Mouse (Mus musculus) R1 (cell line): Measurements from ENCODE around the gene Ap1s1.

Source experiments
- DNase-seq: peaks from one replicate; pipeline ENCODE4 v3.0.0-alpha.2; 2018; ENCODE audit warnings: low read depth, low spot score

Ap1s1 gene

DNA sequence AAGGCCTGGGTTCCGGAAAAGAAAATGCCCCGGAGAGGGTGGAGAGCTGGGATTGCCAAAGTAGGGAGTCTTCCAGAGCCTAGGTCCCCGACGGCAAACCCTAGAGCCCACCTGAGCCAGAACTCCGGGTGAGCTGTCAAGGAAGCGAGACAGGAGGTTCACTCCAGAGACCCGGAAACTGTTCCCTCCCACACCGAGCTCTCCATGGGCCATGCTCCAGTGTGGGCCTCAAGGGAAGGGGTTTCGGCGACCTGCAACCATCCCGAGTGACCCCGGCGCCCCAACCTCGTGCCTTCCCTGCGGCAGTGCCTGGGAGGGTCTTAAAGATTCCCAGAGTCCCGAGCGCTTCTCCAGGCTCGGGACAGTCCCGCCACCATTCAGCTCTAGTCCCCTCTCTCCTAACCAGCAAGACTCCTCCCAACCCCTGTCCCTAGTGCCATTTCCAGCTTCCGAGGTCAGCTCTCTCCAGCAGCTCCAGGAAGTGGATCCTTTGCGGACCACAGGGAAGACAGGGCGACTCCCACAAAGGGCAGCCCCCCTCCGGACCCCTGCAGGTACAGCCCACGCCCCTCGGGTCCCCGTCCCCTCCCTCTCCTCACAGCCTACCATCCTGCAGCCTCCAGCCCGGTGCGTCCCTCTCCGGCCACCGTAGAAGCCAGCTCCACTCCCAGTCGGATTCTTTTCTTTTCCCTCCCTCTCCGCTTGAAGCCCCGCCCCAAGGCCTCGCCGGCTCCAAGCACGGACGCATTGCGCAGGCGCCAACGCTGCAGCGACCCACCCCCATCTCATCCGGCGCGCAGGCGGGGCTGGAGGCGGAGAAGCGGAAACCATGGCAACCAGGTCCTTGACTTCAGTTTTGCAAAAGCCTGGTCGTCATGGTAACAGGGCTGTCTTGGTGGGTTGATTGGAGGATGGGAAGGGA is at the start of gene Ap1s1:
TSS of gene Ap1s1 (minus strand) at position 734 of the 922 bp plus-strand sequence.
- DNase-seq = peak; percentile 100

DNA sequence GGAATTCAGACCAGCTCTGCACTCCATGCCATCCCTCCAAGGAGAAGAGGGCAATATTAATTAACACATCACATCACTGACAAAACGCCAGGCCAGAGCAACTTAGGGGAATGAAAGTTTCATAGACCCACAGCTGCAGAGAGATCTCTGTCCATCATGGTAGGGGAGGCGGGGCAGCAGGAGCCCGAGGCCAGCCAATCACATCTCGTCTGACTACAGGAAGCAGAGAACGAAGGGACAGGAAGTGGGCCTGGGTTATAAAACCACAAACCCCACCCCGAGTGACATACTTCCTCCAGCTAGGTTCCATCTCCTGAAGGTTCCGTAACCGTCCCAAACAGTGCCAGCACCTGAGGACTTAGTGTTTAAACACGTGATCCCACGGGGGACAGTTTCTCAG is 49.2 kb upstream of the Ap1s1 start:
- no peak for DNase-seq

DNA sequence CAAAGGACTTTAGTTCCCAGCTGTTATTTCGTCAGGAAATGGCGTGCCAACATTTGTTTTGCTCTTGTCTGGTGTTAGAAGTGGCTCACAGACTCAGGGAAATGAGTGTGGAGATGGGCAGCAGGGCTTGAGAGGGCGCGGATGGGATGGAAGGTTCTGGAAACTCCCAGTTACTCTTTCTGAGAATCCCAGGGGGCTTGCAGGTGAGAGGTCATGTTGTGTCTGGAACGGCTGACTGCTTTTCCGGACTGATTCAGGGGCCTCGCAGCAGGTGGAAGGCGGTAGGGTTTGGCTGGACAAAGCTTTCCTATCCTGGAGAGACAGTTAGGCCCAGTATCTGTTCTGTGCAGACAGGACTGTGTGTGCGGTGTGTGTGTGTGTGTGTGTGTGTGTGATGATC is 47.8 kb upstream of the Ap1s1 start:
- DNase-seq = no peak

DNA sequence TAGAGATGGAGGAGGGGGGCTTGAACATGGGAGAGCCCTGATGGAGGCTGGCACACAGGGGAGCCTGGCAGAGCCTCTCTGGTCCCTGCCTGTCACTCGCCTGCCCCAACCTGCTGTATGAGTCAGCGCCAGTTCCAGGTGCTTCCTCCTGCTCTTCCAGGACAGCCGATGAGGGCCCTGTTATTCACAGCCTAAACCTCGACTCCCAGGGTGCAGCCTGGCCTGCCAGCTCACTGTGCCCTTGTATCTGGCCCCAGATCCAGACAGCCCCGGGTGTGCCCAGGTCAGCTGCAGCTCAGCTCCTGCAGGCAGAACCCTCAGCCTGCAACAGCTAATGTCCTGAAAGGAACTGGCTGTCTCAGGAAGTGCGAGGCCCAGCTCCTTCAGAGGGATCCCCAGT is 45.6 kb upstream of the Ap1s1 start:
- no peak for DNase-seq

DNA sequence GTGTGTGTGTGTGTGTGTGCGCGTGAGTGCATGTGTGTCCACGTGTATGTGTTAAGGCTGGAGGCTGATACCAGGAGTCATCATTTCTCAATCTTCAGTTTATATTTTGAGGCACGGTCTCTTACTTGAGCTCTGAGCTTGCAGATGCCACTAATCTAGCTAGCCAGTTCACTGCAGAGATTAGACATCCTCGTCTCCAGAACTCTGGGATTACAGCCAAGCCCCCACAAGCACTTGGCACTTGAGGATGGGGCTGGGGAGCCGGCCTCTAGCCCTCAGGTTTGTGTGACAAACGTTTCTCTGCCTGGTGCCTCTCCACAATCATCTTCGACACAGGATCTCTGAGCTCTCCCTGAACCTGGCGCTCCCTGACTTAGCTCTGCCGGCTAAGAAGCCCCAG is 44.9 kb upstream of the Ap1s1 start:
- DNase-seq = no peak

DNA sequence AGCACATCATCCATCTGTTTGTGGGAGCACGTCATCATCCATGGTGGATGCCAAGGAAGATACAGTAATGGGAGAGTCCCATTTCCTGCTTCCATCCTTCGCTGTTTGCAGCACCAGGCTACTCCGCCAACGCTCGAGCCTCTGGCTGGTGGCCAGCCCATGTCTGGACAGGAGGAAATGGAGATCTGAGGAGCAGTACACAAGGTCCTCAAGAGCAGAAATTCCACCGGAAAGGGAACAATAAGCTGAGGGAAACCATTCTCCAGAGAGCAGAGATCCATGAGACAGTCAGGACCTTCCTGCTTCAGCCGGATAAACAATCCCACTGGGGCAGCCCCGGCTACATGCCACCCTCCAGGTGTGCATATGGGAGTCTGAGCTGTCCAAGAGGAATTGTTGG is 41.5 kb upstream of the Ap1s1 start:
- no peak for DNase-seq

DNA sequence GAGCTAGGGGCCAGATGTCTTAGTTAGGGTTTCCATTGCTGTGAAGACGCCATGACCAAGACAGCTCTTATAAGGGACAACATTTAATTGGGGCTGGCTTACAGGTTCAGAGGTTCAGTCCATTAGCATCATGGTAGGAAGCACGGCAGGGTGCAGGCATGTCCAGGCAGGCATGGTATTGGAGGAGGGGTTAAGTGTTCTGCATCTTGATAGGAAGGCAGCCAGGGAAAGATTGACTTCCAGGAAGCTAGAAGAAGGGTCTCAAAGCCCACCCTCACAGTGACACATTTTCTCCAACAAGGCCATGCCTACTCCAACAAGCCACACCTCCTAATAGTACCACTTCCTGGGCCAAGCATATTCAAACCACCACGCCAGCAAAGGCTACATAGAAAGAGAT is 39.8 kb upstream of the Ap1s1 start:
- DNase-seq = peak; percentile 61

DNA sequence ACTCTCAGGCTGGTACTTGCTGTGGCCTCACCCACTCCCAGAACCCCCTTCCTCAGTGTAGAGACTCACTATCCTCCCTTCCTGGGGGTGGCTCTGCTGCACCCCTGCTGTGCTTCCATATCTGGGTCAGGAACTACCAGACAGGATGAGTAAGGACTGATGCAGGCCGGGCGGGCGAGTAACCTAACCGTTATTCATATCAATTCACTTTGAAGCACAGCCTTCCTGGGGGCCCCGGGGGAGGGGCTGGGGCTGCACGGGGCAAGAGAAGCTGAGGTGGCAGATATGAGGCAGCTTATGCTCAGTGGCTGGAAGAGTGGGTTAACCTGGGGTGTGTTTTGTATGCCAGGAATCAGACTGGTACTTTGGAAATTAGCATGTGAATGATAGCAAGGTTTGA is 39.1 kb upstream of the Ap1s1 start:
- DNase-seq = no peak

DNA sequence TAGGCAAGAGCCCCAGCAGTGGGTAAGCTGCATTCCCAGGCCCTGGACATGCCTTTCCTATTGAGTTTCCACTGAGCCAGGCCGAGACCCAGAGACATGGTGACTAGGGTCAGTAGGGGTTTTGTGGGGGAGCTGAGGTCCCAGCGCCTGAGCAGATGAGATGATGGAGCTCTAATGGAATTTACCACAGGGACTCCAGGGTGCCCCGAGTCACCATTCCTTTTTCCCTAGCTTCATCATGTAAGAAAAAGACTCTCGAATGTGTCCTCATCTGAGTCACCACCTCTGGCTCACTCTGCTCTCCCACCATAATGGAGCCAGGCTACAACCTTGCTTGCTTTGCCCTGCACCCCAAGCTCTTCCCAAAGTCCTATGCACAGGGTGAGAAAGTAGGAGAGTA is 37.1 kb upstream of the Ap1s1 start:
- no peak for DNase-seq

DNA sequence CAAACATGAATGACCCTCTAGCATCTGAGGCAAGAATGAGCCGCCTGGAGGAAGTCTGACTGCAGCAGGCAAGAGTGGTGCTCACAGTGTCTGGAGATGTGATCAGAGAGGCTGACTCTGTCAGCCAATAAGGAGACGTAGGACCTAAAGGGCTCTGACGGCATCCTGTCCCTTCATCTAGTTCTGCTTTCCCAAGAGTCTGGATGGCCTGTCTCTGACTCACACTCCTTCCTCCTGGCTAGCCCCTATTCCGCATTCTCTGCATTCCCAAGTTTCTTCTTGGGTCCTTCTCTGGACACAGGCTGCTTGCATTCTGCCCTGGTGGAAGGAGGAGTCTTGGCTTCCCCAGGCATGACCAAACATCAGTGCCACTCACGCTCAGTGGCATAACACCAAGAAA is 33.9 kb upstream of the Ap1s1 start:
- DNase-seq = peak; percentile 52

DNA sequence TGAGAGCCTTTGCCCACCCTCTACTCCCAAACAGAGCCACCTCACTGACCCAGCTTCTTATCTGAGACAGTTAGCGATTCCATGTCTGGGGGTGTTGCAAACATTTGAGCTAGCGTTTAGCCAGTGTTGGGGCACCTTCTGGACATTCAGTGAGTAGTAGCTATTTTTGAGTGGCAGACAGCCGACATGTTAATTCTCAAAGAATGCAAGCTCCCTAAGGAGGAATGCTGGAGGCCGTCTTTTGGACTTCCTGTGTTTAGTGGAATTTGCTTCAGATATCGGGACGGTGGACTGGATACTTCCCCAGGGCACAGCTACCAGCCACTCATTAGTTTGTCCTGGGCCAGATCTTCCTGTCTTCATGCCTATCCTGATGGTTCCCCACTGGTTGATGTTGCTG is 32.7 kb upstream of the Ap1s1 start:
- no peak for DNase-seq

DNA sequence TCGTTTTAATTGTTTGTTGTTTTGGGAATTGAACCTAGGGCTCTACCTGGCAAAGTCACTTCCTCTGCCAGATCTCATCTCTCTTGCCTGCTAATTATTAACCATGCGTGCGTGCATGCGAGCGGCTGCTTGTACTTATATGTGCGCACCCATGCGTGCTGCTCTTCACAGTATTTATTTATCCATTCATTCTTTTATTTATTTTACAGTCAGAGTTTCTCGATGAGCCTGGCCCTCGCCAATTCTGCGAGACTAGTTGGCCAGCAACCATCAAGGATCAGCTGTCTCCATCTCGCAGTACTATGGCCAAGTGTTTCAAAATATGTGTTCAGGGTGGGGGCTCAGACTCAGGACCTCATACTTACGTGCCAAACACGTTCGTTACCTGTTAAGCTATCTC is 32.1 kb upstream of the Ap1s1 start:
- DNase-seq = no peak

DNA sequence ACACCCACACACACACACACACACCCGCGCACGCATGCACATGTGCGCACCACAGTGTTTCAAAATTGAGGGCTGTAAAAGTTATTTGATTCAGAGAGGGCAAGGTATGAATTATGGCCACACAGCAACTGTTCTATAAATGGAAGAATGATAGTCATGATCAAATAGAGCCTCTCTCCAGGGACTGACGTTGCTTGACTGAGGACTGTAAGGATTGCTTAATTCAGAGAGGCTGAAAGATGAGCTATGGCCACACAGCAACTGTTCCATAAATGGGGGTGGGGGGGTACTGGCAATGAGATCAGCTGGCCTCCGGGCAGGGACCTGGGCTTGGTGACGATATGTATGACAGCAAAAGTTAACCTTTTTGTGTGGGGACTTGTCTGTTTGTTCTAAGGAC is 31.3 kb upstream of the Ap1s1 start:
- DNase-seq = no peak

DNA sequence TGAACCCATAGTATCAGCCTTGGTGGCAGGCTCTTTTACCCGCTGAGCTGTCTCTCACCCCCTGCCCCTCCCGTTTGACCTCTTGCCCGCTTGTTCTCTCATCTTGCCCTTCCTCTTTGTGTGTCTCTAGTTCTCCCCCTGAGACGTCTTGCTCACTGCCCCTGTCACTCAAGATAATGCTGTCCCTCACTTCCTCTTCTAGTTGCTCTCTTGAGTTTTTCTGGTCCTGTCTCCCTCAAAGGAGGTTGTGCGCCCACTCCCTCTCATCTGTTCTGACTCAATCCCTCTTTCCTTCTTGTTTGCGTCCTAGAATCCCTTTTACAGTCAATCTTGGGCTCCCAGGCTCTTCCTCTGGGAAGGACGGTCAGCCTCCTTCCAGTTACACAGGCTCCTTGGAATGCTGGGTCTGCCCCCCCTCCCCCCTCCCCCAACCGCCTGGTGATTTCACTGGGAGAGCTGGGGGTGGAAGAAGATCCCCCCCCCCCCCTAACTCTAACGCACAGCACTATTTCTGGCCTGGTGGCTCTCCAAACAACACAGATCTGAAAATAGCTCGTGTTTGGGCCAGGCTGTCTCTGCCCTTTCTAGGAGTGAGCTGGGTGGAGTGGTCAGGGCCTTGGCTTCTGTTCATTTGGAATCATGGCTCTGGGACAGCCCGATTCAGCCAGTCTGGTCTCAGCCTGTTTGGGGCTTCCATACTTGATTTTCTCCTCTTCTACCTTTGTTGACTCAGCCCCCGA is 30.4 kb upstream of the Ap1s1 start:
- DNase-seq = no peak

DNA sequence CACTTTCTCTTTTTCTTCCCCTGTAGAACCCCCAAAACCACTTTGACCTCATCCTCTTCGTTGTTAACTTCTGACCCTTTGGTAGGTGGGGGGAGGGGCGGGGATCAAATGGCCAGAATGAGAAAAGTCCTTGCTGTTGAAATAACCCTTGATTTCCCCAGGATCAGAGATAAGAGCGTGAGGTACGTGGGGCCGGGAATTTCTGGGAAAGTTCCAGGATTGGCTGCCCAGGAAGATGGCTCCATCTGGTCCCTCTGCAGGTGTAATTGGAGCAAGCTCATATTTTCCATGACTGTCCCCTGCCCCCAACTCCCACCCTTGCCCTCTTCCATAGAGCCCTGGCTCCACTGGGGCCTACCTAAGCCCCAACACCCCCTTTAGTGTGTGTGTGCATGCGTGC is 29.8 kb upstream of the Ap1s1 start:
- DNase-seq = no peak

DNA sequence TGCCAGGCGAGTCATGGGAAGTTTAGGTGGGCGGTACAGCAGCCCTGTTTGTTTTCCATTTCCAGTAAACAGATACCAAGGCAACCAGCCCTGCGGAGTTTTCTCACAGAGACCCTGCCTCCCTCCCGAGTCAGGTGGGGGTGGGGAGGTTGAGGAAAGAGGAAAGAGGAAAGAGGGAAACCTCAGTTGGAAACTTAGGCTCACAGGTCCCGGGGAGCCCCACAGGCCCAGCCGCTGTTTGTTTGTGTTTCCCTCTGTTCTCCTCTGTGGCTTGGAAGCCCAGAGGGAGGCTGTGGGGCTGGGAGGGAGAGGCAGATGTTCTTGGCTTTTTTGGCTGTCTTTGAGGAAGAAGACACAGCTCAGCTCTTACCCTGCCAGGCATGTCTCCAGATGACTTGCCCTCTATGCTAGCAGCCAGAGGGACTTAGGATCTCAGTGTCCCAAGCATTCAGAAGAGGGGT is 28.3 kb upstream of the Ap1s1 start:
- peak; percentile 47 for DNase-seq

DNA sequence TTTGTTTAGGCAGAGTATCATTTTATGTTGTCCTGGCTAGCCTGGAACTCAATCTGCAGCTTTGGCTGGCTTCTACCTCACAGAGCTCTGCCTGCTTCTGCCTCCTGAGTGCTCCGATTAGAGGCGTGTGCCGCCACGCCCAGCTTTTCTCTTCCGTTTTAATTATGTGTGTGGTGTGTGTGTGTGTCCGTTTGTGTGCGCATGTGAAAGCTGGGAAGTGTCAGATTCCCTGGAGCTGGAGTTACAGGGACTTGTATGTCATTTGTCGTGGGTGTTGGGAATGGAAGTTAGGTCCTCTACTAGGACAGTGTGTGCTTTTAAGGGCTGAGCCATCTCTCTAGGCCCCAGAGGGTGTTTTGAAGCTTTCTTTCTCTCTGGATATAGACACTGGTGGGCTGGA is 27.2 kb upstream of the Ap1s1 start:
- no peak for DNase-seq

DNA sequence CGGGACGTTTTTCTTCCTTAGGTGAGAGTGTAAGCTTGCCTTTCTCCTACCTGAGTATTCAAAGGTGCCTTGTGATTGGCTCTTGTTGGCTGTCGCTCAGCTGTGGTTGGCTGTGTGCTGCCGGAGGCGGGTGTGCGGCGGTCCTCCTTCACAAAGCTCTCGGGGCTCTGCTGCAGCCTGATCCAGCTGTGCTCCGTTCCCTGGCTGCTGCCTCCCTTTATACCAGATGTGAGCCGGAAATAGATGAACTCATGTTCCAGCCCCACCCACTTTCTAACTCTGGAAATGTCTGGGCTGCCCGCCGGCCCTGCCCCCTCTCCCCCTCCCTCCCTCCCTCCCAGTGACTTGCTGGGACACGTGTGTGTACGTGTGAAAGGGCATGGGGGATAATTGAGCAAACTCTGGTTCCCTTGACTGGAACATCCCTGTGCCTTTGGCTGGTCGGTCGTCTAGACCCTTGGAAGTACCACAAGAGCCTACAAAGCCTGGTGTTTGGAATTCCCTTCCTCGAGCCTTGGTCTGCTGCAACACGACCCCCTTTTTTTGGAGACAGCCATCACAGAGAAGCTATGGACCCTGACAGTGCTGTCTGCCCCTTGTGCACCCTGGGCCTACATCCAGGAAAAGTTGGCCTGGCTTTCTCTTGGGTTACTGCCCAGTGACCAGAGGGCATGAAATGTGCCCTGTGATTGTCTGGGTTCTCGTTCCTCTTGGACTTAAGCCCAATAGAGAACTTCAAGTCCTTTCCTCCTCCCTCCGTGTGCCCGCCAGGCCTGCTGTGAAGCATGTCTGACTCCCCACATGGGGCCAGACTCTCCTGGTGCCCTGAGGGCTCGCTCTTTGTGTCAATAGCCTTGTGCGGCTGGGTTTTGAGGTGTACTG is 26.4 kb upstream of the Ap1s1 start, which contains the start of gene Serpine1:
TSS of gene Serpine1 (minus strand) at position 190 of the 882 bp plus-strand sequence.
- DNase-seq = peak; percentile 94

DNA sequence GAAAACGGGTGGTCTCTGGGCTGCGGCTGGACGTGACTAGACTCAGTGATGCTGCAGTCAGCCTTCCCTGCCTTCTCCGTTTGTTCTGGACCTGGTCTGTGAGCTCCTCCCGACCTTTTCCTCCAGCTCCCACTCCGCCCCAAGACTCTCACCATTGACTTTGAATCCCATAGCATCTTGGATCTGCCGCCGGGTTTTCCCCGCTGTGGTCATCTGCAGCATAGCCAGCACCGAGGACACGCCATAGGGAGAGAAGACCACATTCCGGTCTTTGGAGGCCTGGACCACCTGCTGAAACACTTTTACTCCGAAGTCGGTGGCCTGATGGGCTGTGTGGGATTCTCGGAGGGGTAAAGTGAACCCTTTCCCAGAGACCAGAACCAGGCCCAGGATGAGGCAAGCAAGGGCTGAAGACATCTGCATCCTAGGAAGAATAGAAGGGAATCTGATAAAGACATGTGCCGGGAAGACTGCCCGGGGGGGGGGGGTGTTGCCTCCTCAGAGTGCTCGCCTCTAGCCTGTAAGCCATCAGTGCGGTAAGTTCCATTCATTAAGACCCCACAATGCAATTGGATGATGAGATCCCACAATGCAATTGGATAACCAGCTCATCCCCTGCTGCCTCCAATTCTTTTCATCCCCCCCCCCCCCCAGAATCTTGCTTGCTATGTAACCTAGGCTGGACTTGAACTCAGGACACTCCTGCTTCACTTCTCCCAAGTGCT is 25.1 kb upstream of the Ap1s1 start:
- no peak for DNase-seq

DNA sequence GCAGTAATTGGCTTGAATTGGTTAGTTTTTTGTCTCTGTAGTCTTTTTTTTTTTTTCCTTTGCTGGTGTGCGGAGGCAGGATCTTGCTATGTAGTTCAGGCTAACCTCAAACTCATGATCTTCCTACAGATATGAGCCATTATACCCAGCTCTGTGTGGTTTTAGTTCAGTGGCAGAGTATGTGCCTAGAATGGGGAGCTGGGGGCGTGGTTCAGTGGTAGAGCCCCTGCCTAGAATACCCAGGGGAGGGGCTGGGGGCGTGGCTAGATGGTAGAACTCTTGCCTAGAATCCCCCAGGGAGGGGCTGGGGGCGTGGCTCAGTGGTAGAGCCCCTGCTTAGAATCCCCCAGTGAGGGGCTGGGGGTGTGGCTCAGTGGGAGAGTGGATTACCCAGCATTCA is 22.8 kb upstream of the Ap1s1 start:
- peak; percentile 87 for DNase-seq

DNA sequence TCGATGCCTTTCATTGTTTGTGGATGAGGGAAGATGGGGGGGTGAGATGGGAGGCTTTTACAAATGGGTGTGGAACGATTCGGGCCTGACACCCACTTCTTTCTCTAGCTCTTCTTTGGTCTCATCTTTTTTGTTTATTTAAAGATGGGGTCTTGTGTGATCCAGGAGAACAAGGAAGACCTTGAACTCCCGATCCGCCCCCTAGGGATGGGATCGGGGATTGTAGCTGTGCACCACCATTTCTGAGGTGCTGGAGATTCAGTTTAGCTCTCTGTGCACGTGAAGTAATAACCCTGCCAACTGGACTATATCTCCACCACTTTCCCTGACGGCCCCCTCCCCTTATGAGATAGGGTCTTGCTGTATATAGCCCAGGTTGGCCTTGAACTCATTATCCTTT is 20.0 kb upstream of the Ap1s1 start:
- DNase-seq = peak; percentile 73
